Mouse (Mus musculus): ENCODE data around the gene Mtfr2. TPM values are rescaled to one million over a fixed set of nuclear protein-coding genes. Genes with fewer than 3 reads are reported as not detected.
A peak's percentile ranks its signal among the peaks of the same experiment; 100 is the strongest.

The Mtfr2 gene
- 1 to 10 TPM in 1 of 2 experiments, under 1 TPM in 1; 0.72 to 1.2 TPM for total RNA-seq (2021)
- long read RNA-seq, experiment 1, partial matches to known transcripts = 1 of 4 reads
- long read RNA-seq, experiment 1, other reads (novel, unspliced or antisense) = 0 of 4 reads
- long read RNA-seq, experiment 2 = 0 reads

GRCm38 (mm10) chr10:20347285-20348214 lies at the start of gene Mtfr2:
Gene Mtfr2, plus strand, starts transcription at chr10:20347770.
- DNase-seq = peak; percentile 93 to 94
- intact Hi-C loops (cut with DNase I) = loop anchor here (5.0 kb wide), 2 partner anchors 35 to 55 kb away; partner anchors contain the start of gene Bclaf1

- intact Hi-C loops (cut with DNase I) = no loop called here
- no peak for DNase-seq
Measured at GRCm38 (mm10) chr10:20298152-20298920, 49.2 kb upstream of the Mtfr2 start.

GRCm38 (mm10) chr10:20299114-20299513 lies 48.5 kb upstream of the Mtfr2 start:
- intact Hi-C loops (cut with DNase I) = no loop called here
- no peak for DNase-seq

- intact Hi-C loops (cut with DNase I) = loop anchor here (5.0 kb wide), 1 partner anchor 36 kb away; the partner anchor contains the start of gene Mtfr2
Measured at GRCm38 (mm10) chr10:20310969-20311769, 36.4 kb upstream of the Mtfr2 start.

GRCm38 (mm10) chr10:20311918-20312735 lies 35.4 kb upstream of the Mtfr2 start, which contains the start of gene Bclaf1:
Gene Bclaf1, plus strand, starts transcription at chr10:20312469.
- peak; percentile 100 for DNase-seq
- intact Hi-C loops (cut with DNase I) = loop anchor here (2.0 to 5.0 kb wide), 2 partner anchors 21 to 35 kb away; partner anchors contain the start of gene Mtfr2

More at GRCm38 (mm10) chr10:20310969-20311769, 36.4 kb upstream of the Mtfr2 start:
- DNase-seq = peak in 1 of 2 experiments; percentile 25

GRCm38 (mm10) chr10:20312736-20313301 lies 34.8 kb upstream of the Mtfr2 start:
- DNase-seq = peak; percentile 94 to 95
- intact Hi-C loops (cut with DNase I) = loop anchor here (2.0 to 5.0 kb wide), 2 partner anchors 22 to 34 kb away; partner anchors contain the start of gene Mtfr2

- DNase-seq = no peak
- intact Hi-C loops (cut with DNase I) = loop anchor here (2.0 to 5.0 kb wide), 2 partner anchors 23 to 34 kb away; partner anchors contain the start of gene Mtfr2
Measured at GRCm38 (mm10) chr10:20313447-20313846, 34.1 kb upstream of the Mtfr2 start.

- DNase-seq = no peak
- intact Hi-C loops (cut with DNase I) = loop anchor here (2.0 to 5.0 kb wide), 2 partner anchors 23 to 33 kb away; partner anchors contain the start of gene Mtfr2
Measured at GRCm38 (mm10) chr10:20313941-20314340, 33.6 kb upstream of the Mtfr2 start.

- peak; percentile 19 to 21 for DNase-seq
- intact Hi-C loops (cut with DNase I) = loop anchor here (5.0 kb wide), 1 partner anchor 33 kb away; the partner anchor contains the start of gene Mtfr2
Measured at GRCm38 (mm10) chr10:20314797-20315196, 32.8 kb upstream of the Mtfr2 start.

GRCm38 (mm10) chr10:20317466-20317865 lies 30.1 kb upstream of the Mtfr2 start:
- intact Hi-C loops (cut with DNase I) = no loop called here
- DNase-seq = peak in 1 of 2 experiments; percentile 14

- intact Hi-C loops (cut with DNase I) = no loop called here
- no peak for DNase-seq
Measured at GRCm38 (mm10) chr10:20326226-20326625, 21.3 kb upstream of the Mtfr2 start.

GRCm38 (mm10) chr10:20331262-20331661 lies 16.3 kb upstream of the Mtfr2 start:
- intact Hi-C loops (cut with DNase I) = no loop called here
- no peak for DNase-seq

GRCm38 (mm10) chr10:20337872-20338271 lies 9.7 kb upstream of the Mtfr2 start:
- DNase-seq = no peak
- intact Hi-C loops (cut with DNase I) = no loop called here

GRCm38 (mm10) chr10:20345736-20346135 lies 1.8 kb upstream of the Mtfr2 start:
- DNase-seq = no peak

GRCm38 (mm10) chr10:20348894-20349293 lies 1.3 kb downstream of the Mtfr2 start:
- intact Hi-C loops (cut with DNase I) = loop anchor here (5.0 kb wide), 2 partner anchors 37 to 57 kb away; partner anchors contain the start of gene Bclaf1

More at GRCm38 (mm10) chr10:20345736-20346135, 1.8 kb upstream of the Mtfr2 start:
- intact Hi-C loops (cut with DNase I) = loop anchor here (5.0 kb wide), 2 partner anchors 33 to 53 kb away; partner anchors contain the start of gene Bclaf1

GRCm38 (mm10) chr10:20361542-20362449 lies 14.2 kb downstream of the Mtfr2 start:
- intact Hi-C loops (cut with DNase I) = loop anchor here (2.0 kb wide), 2 partner anchors 567 to 587 kb away; no protein-coding TSS in a partner anchor
- no peak for DNase-seq

More at GRCm38 (mm10) chr10:20348894-20349293, 1.3 kb downstream of the Mtfr2 start:
- no peak for DNase-seq
